Comparison of ENCODE assay signal across 18 mouse cellular contexts in the genomic region with DNA sequence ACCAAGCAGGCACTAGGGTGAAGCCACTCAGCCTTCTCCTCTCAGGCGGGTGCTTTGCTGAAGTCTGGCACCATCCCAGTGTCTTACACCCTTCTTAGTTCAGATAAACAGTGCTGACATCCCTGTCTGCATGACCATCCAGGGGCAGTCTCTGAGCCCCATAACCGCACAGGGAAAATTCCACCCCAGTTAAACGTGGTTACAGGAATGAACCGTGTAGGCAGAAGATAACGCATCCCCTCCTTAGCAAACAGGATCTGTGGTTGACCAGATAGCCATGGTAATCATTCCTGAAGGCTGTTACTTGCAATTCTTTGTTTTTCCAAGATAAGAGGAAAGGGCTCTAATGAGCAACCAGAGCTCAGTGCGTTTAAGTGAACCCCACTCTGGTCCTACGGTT. TPM values are rescaled to one million over a fixed set of nuclear protein-coding genes. Genes with fewer than 3 reads are reported as not detected.
"Had no signal": no experiment of that assay in that cellular context is flagged by ENCODE, and none has a peak within 500 bp of the region (broad histone marks: within the 10 kb centered on the region; RNA-seq: fewer than 3 reads in every experiment).

No protein-coding gene starts in this region.

- H3K4me3 ChIP-seq: kidney, embryonic 15.5 days; limb, embryonic 12.5 days; limb, embryonic 15.5 days; megakaryocyte, embryonic 14.5 days; midbrain, embryonic 10.5 days; midbrain, embryonic 13.5 days had no signal

- H3K9ac ChIP-seq: kidney, embryonic 15.5 days; limb, embryonic 12.5 days; limb, embryonic 15.5 days; midbrain, embryonic 13.5 days had no signal

- H3K27me3 ChIP-seq: kidney, embryonic 15.5 days; megakaryocyte, embryonic 14.5 days; midbrain, embryonic 13.5 days had no signal

- H3K4me1 ChIP-seq: limb, embryonic 15.5 days; megakaryocyte, embryonic 14.5 days; midbrain, embryonic 13.5 days had no signal

- ATAC-seq: midbrain, embryonic 13.5 days had no signal

- H3K27ac ChIP-seq: kidney, embryonic 15.5 days; limb, embryonic 12.5 days; limb, embryonic 15.5 days; macrophage; midbrain, embryonic 10.5 days; midbrain, embryonic 13.5 days had no signal

- H3K36me3 ChIP-seq: kidney, embryonic 15.5 days; limb, embryonic 12.5 days; limb, embryonic 15.5 days; midbrain, embryonic 10.5 days; midbrain, embryonic 13.5 days had no signal

- H3K4me2 ChIP-seq: kidney, embryonic 15.5 days; limb, embryonic 12.5 days; limb, embryonic 15.5 days; midbrain, embryonic 13.5 days had no signal

- DNase-seq: kidney, adult 11 months; kidney, adult 8-10 months; kidney, postnatal 10 days; kidney, postnatal 36 days; layer of hippocampus, postnatal 36 days; left cerebral cortex, postnatal 4 days; lung, adult 2 months; lung, postnatal 14 days; thymus, adult 18-20 months; thymus, postnatal 36 days had no signal

- H3K9me3 ChIP-seq: kidney, embryonic 15.5 days; limb, embryonic 12.5 days; limb, embryonic 15.5 days; midbrain, embryonic 10.5 days; midbrain, embryonic 13.5 days had no signal

RNA-seq across cellular contexts. Expression of a gene that starts 19.3 kb away (rescaled TPM):
- polyA plus RNA-seq: macrophage; testis, adult 2 months had no signal
